Mouse (Mus musculus) gastrocnemius, postnatal 10 days (tissue): Measurements from ENCODE around the gene Gm38394. TPM values are rescaled to one million over a fixed set of nuclear protein-coding genes. Genes with fewer than 3 reads are reported as not detected.

ENCODE experiments used
- total RNA-seq, 2 experiments: library from RNA; stranded (reverse); gene quantifications; 2 replicates each; pipeline ENCODE4 v1.2.3; 2021

The Gm38394 gene
- total RNA-seq, 2 experiments from 2014 or later = 42.4 to 56.6 TPM

Other genes starting within 250 kb of the Gm38394 start
- gene Sox13, start 236.9 kb downstream of the Gm38394 start, total RNA-seq = 10 to 100 TPM; 10.1 to 15.9 TPM
- 100 to 1,000 TPM in 1 of 2 experiments, 10 to 100 TPM in 1; 88.0 to 102 TPM for gene Snrpe, start 51.0 kb downstream of the Gm38394 start, total RNA-seq
- 10 to 100 TPM; 17.4 to 22.3 TPM for gene Zbed6, start 433 bp downstream of the Gm38394 start, total RNA-seq
- gene Lax1, start 28.8 kb upstream of the Gm38394 start, total RNA-seq = under 1 TPM; 0.09 to 0.25 TPM
- 10 to 100 TPM; 25.2 to 35.3 TPM for gene Atp2b4, start 139.7 kb upstream of the Gm38394 start, total RNA-seq
- under 1 TPM; 0.16 to 0.23 TPM for gene Optc, start 246.7 kb upstream of the Gm38394 start, total RNA-seq